Mouse (Mus musculus) limb, embryonic 11.5 days (tissue): Measurements from ENCODE around the gene Maf. TPM values are rescaled to one million over a fixed set of nuclear protein-coding genes. Genes with fewer than 3 reads are reported as not detected.

Source experiments
- ATAC-seq: fragments of 200-750 bp; cut with Nextera tagmentation; 2 replicates; pipeline ENCODE4 v1.8.0; 2017; ENCODE audit warnings: low read depth; ENCODE audit not compliant: insufficient number of reproducible peaks, low FRiP score, low TSS enrichment
- DNase-seq: peaks from one replicate; pipeline ENCODE4 v3.0.0-alpha.2; 2015; ENCODE audit warnings: low spot score
- H3K27ac ChIP-seq: fragments of 300-500 bp; sonication (generic); replicated peaks from 2 replicates; pipeline ENCODE4 v1.5.1; 2014; ENCODE audit warnings: low read depth, mild to moderate bottlenecking, low read length
- H3K27me3 ChIP-seq: fragments of 300-500 bp; sonication (generic); 2 replicates; pipeline ENCODE4 v1.6.1; 2014; ENCODE audit warnings: mild to moderate bottlenecking, low read length, mixed read lengths; ENCODE audit not compliant: control insufficient read depth, insufficient read depth
- H3K36me3 ChIP-seq: fragments of 300-500 bp; sonication (generic); 2 replicates; pipeline ENCODE4 v1.6.1; 2014; ENCODE audit warnings: mild to moderate bottlenecking, low read length, moderate library complexity, mixed read lengths; ENCODE audit not compliant: control insufficient read depth, insufficient read depth
- H3K4me1 ChIP-seq: fragments of 300-500 bp; sonication (generic); 2 replicates; pipeline ENCODE4 v1.6.1; 2014; ENCODE audit warnings: low read length, mixed read lengths; ENCODE audit not compliant: control insufficient read depth, insufficient read depth
- H3K4me2 ChIP-seq: fragments of 300-500 bp; sonication (generic); 2 replicates; pipeline ENCODE4 v1.6.1; 2014; ENCODE audit warnings: low read depth, mild to moderate bottlenecking, moderate library complexity; ENCODE audit not compliant: severe bottlenecking
- H3K4me3 ChIP-seq: fragments of 300-500 bp; sonication (generic); 2 replicates; pipeline ENCODE4 v1.5.1; 2014; ENCODE audit warnings: low read depth, low read length
- H3K9ac ChIP-seq: fragments of 300-500 bp; sonication (generic); 2 replicates; pipeline ENCODE4 v1.6.1; 2014; ENCODE audit warnings: mild to moderate bottlenecking, low read length
- H3K9me3 ChIP-seq: fragments of 300-500 bp; sonication (generic); 2 replicates; pipeline ENCODE4 v1.6.1; 2016; ENCODE audit warnings: low read length; ENCODE audit not compliant: control insufficient read depth
- WGBS: fragments of 180-500 bp; shearing (Covaris S2); extraction: QIAGEN DNeasy Blood & Tissue Kit; methylation state at CpG from one replicate; pipeline ENCODE4 v1.1.7; 2014; 5-methylcytosine and 5-hydroxymethylcytosine counted together
- polyA plus RNA-seq: library from polyadenylated mRNA; unstranded; fragments of >200 nt; fragmentation: Nextera tagmentation; extraction: Ambion mirVana; gene quantifications from 2 replicates; pipeline ENCODE4 v1.2.1, GENCODE M21; 2014

The Maf gene
- polyA plus RNA-seq, 1 experiment from 2014 or later: 2.0 TPM

DNA sequence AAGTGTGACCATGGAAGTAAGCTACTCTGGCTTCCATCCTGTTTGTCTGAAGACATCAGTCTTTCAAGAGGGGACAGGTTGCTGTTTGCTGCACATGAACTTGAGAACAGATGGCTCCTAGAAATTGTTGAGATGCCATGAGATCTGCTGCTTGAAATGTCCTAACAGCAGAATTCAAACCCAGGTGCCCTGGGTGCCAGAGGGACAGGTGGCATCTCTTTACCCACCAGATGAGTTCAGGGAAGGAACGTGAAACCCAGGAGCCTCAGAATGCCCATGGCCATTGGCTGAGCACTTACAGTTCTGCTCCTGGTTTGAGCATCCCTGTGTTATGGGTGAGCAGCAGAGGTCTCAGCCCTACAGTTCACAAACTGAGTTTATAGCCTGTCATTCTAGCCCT, 62.5 kb downstream of the Maf start:
- no peak overlapping the region for H3K4me3 ChIP-seq
- ATAC-seq: no peak
- no peak overlapping the region for H3K4me2 ChIP-seq
- no peak overlapping the region for H3K9ac ChIP-seq
- H3K27me3 ChIP-seq: no peaks in the 10 kb centered on the region
- no peaks in the 10 kb centered on the region for H3K4me1 ChIP-seq
- 90% methylated on average over 1 of the region's 1 CpGs for WGBS
- H3K36me3 ChIP-seq: no peaks in the 10 kb centered on the region
- no peak overlapping the region for H3K27ac ChIP-seq
- DNase-seq: no peak
- no peaks in the 10 kb centered on the region; the same call in 1 of the 2 replicates for H3K9me3 ChIP-seq

DNA sequence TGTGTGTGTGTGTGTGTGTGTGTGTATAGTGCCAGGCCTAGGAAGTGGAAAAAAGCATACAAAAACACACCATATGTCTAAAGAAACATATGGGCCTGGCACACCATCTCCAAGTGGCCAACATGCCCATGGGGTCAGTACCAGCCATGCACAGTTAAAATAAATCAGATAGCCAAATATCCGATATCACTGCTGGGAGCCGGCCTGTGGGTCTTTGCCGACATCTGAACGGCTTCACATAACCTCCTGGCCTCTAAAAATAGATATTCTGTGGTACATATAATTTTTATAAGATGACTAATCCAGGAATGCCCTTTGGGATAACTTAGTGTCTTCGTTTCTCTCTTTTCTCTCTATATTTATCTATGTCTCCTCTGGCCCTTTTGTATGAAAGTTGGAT, 65.7 kb downstream of the Maf start:
- Histone ChIP-seq H3K27me3 (no peaks in the 10 kb centered on the region), H3K4me1 (no peaks in the 10 kb centered on the region), H3K9ac (no peak overlapping the region), H3K4me3 (no peak overlapping the region), H3K27ac (no peak overlapping the region), H3K9me3 (no peaks in the 10 kb centered on the region), H3K4me2 (no peak overlapping the region), H3K36me3 (no peaks in the 10 kb centered on the region)
- ATAC-seq: no peak
- WGBS: 93% methylated on average over 5 of the region's 5 CpGs
- DNase-seq: no peak

DNA sequence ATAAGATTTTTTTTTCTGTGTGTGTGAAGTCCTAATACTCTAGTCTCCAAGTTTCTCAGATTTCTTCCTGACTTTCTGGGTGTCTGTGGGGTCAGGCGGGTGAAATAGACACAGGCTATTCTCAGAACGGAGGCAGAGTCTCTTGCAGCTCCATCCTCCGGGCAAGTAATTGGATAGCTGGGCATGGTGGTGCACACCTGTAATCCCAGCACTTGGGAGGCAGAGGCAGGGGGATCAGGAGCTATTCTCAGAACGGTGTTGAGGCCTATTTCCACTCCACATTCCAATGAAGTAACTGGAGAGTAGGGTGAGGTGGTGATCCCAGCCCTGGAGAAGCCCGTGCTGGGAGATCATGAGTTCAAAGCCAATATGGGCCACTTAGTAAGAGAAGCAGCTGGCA, 67.6 kb downstream of the Maf start:
- Histone ChIP-seq H3K27ac (no peak overlapping the region), H3K4me1 (no peaks in the 10 kb centered on the region), H3K9ac (no peak overlapping the region), H3K4me2 (no peak overlapping the region), H3K4me3 (no peak overlapping the region), H3K9me3 (no peaks in the 10 kb centered on the region), H3K27me3 (no peaks in the 10 kb centered on the region), H3K36me3 (no peaks in the 10 kb centered on the region)
- no peak for DNase-seq
- ATAC-seq: no peak
- WGBS: 76% methylated on average over 5 of the region's 5 CpGs

DNA sequence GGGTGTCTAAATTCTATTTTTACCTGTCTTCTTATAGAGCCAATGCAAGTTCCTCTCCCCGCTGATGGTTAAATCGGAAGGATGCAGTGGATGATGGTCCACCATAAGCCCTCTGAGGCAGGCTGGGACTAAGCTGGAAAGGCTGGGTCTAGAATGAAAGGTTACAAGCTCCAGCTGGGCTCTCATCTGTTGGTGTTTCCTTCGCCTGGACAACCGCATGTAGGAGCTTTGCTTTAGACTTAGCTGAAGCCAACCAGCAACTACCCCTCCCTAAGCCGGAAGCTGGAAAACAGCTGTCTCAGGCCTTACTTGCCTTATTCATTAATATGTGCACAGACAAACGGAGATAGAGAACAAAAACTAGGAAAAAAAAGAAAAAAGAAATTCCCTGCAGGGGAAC, 70.8 kb downstream of the Maf start:
- Histone ChIP-seq H3K4me3 (no peak overlapping the region), H3K9me3 (no peaks in the 10 kb centered on the region), H3K4me2 (no peak overlapping the region), H3K36me3 (no peaks in the 10 kb centered on the region), H3K9ac (no peak overlapping the region), H3K27ac (no peak overlapping the region), H3K4me1 (no peaks in the 10 kb centered on the region), H3K27me3 (no peaks in the 10 kb centered on the region)
- no peak for ATAC-seq
- WGBS: 86% methylated on average over 6 of the region's 6 CpGs
- DNase-seq: no peak
